Mouse (Mus musculus) liver, postnatal 0 days (tissue): Measurements from ENCODE around the gene Zfp428. TPM values are rescaled to one million over a fixed set of nuclear protein-coding genes. Genes with fewer than 3 reads are reported as not detected.

Source experiments
- ATAC-seq: fragments of 200-750 bp; cut with Nextera tagmentation; 2 replicates; pipeline ENCODE4 v1.8.0; 2017; ENCODE audit warnings: mild to moderate bottlenecking, moderate library complexity
- DNase-seq: peaks from one replicate; pipeline ENCODE4 v3.0.0-alpha.2; 2016
- H3K27ac ChIP-seq: fragments of 300-500 bp; sonication (generic); 2 replicates; pipeline ENCODE4 v1.5.1; 2014; ENCODE audit warnings: antibody characterized with exemption, moderate library complexity, mild to moderate bottlenecking, low read depth
- H3K27me3 ChIP-seq: fragments of 300-500 bp; sonication (generic); 2 replicates; pipeline ENCODE4 v1.6.1; 2014; ENCODE audit warnings: low read length, control low read depth, mixed read lengths; ENCODE audit not compliant: insufficient read depth
- H3K36me3 ChIP-seq: fragments of 300-500 bp; sonication (generic); replicated peaks from 2 replicates; pipeline ENCODE4 v1.6.1; 2014; ENCODE audit warnings: mild to moderate bottlenecking, control low read depth, low read length, moderate library complexity, mixed read lengths; ENCODE audit not compliant: insufficient read depth
- H3K4me1 ChIP-seq: fragments of 300-500 bp; sonication (generic); 2 replicates; pipeline ENCODE4 v1.6.1; 2014; ENCODE audit warnings: antibody characterized with exemption, mild to moderate bottlenecking, control low read depth; ENCODE audit not compliant: insufficient read depth
- H3K4me2 ChIP-seq: fragments of 300-500 bp; sonication (generic); 2 replicates; pipeline ENCODE4 v1.6.1; 2014; ENCODE audit warnings: low read depth, mild to moderate bottlenecking, low read length, moderate library complexity, mixed read lengths
- H3K4me3 ChIP-seq: fragments of 300-500 bp; sonication (generic); 2 replicates; pipeline ENCODE4 v1.5.1; 2014; ENCODE audit warnings: low read depth, low read length
- H3K9ac ChIP-seq: fragments of 300-500 bp; sonication (generic); replicated peaks from 2 replicates; pipeline ENCODE4 v1.6.1; 2014; ENCODE audit warnings: mild to moderate bottlenecking, moderate library complexity
- H3K9me3 ChIP-seq: fragments of 300-500 bp; sonication (generic); 2 replicates; pipeline ENCODE4 v1.6.1; 2016; ENCODE audit warnings: mild to moderate bottlenecking, control low read depth, low read length, mixed read lengths
- CTCF ChIP-seq: sonication (generic); IDR thresholded peaks from 2 replicates; pipeline ENCODE4 v1.5.1; 2016; ENCODE audit warnings: antibody characterized with exemption, low read depth
- EP300 ChIP-seq: IDR thresholded peaks from 2 replicates; pipeline ENCODE4 v1.6.1; 2016; ENCODE audit warnings: antibody characterized with exemption, low read depth, mild to moderate bottlenecking
- WGBS: fragments of 180-500 bp; shearing (Covaris S2); extraction: QIAGEN DNeasy Blood & Tissue Kit; methylation state at CpG from one replicate; pipeline ENCODE4 v1.1.7; 2014; ENCODE audit not compliant: insufficient replicate concordance; 5-methylcytosine and 5-hydroxymethylcytosine counted together
- polyA plus RNA-seq: library from polyadenylated mRNA; unstranded; fragments of >200 nt; fragmentation: Nextera tagmentation; extraction: Ambion mirVana; gene quantifications from 2 replicates; pipeline ENCODE4 v1.2.1, GENCODE M21; 2015

Gene Zfp428
- polyA plus RNA-seq, 1 experiment from 2014 or later: 4.1 TPM

GRCm38 (mm10) chr7:24530062-24530931, 23.5 kb downstream of the Zfp428 start, which contains the start of gene Irgq:
Irgq (plus strand) TSS chr7:24530689.
- H3K27ac ChIP-seq: peak within 1 kb of the TSS; percentile 93
- H3K9me3 ChIP-seq: no peaks in the 10 kb centered on the region
- H3K4me3 ChIP-seq: peak within 1 kb of the TSS; percentile 57
- H3K9ac ChIP-seq: peak within 1 kb of the TSS; percentile 88
- peak; percentile 96 for ATAC-seq
- peaks cover 20% of the 10 kb centered on the region for H3K36me3 ChIP-seq
- TF ChIP-seq CTCF (no peak), EP300 (no peak)
- H3K4me1 ChIP-seq: peaks cover 17% of the 10 kb centered on the region
- WGBS: under 1% methylated on average over 44 of the region's 44 CpGs
- peak within 1 kb of the TSS; percentile 99 for H3K4me2 ChIP-seq
- H3K27me3 ChIP-seq: no peaks in the 10 kb centered on the region
- DNase-seq: peak; percentile 97

DNA sequence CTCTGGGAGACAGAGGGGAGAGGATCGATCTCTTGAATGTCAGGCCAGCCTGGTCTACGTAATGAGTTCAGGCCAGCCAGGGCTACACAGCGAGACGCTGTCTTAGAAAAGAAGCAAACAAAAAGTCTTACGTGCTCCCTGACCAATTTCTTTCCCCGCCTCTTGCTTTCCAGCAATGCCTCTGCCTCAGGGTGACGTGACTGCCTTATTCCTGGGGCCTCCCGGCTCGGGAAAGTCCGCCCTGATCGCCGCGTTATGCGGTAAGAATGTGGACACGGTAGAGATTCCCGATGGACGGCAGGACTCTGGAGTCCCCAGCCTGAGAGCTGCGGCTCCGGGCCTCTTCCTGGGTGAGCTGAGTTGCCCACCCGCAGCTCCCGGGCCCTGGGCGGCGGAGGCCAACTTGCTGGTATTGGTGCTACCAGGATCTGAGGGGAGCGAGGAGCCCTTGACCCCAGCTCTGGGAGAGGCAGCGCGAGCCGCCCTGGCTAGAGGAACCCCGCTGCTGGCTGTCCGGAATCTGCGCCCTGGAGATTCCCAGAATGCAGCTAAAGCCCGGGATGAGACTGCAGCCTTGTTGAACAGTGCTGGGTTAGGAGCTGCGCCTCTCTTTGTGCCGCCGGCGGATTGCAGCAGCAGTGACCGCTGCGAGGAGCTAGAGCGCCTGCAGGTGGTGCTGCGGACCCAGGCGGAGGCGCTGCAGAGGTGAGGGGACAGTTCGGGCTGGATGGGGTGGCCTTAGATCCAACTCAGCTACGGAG, 24.6 kb downstream of the Zfp428 start:
- no peaks in the 10 kb centered on the region for H3K27me3 ChIP-seq
- TF ChIP-seq CTCF (peak; percentile 90), EP300 (no peak)
- H3K4me3 ChIP-seq: peak overlapping the region; percentile 57
- WGBS: 2% methylated on average over 43 of the region's 43 CpGs
- peak overlapping the region; percentile 99 for H3K4me2 ChIP-seq
- H3K36me3 ChIP-seq: peaks cover 24% of the 10 kb centered on the region
- peak; percentile 50 for ATAC-seq
- H3K4me1 ChIP-seq: peaks cover 17% of the 10 kb centered on the region
- H3K9me3 ChIP-seq: no peaks in the 10 kb centered on the region
- H3K9ac ChIP-seq: peak overlapping the region; percentile 88
- peak overlapping the region; percentile 93 for H3K27ac ChIP-seq
- DNase-seq: peak; percentile 82

GRCm38 (mm10) chr7:24533031-24533571, 26.3 kb downstream of the Zfp428 start:
- Histone ChIP-seq H3K4me2 (no peak overlapping the region), H3K27ac (no peak overlapping the region), H3K9ac (no peak overlapping the region), H3K36me3 (peaks cover 24% of the 10 kb centered on the region), H3K27me3 (no peaks in the 10 kb centered on the region), H3K4me1 (peaks cover 17% of the 10 kb centered on the region), H3K9me3 (no peaks in the 10 kb centered on the region), H3K4me3 (no peak overlapping the region)
- no peak for DNase-seq
- 88% methylated on average over 28 of the region's 28 CpGs for WGBS
- ATAC-seq: no peak
- TF ChIP-seq CTCF: no peak
- no peak for TF ChIP-seq EP300

GRCm38 (mm10) chr7:24533806-24534205, 27.0 kb downstream of the Zfp428 start:
- ATAC-seq (no peak), DNase-seq (no peak)
- Histone ChIP-seq H3K27me3 (no peaks in the 10 kb centered on the region), H3K4me1 (peaks cover 22% of the 10 kb centered on the region), H3K9ac (no peak overlapping the region), H3K4me2 (no peak overlapping the region), H3K4me3 (no peak overlapping the region), H3K9me3 (no peaks in the 10 kb centered on the region), H3K36me3 (peaks cover 24% of the 10 kb centered on the region), H3K27ac (no peak overlapping the region)
- 72% methylated on average over 25 of the region's 42 CpGs for WGBS
- TF ChIP-seq CTCF: no peak
- TF ChIP-seq EP300: no peak

GRCm38 (mm10) chr7:24534301-24534700, 27.5 kb downstream of the Zfp428 start:
- peaks cover 24% of the 10 kb centered on the region for H3K36me3 ChIP-seq
- DNase-seq (no peak), ATAC-seq (no peak)
- no peak overlapping the region for H3K9ac ChIP-seq
- H3K9me3 ChIP-seq: no peaks in the 10 kb centered on the region
- H3K27me3 ChIP-seq: no peaks in the 10 kb centered on the region
- H3K4me2 ChIP-seq: no peak overlapping the region
- H3K4me3 ChIP-seq: no peak overlapping the region
- H3K4me1 ChIP-seq: peaks cover 21% of the 10 kb centered on the region
- WGBS: 83% methylated on average over 12 of the region's 19 CpGs
- no peak for TF ChIP-seq EP300
- no peak for TF ChIP-seq CTCF
- no peak overlapping the region for H3K27ac ChIP-seq

DNA sequence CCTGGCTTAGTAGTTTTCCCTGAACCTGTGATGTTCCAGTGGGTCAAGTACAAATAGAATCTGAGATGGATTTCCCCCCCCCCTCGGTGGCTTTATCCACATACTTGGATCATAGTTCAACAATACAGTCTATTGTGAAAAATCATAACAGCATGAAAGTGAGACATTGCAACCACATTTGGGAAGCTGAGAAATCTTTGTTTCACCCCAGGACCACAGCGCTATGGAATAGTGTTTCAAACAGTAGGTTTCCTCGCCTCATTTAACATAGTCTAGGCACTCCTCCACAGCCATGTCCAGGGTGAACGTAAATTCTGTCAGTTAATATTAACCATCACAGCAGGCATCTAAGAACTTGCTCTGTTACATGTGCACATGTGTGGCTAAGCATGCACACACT, 30.3 kb downstream of the Zfp428 start:
- peaks cover 24% of the 10 kb centered on the region for H3K36me3 ChIP-seq
- no peak for ATAC-seq

More for the DNA sequence above, 30.3 kb downstream of the Zfp428 start:
- peaks cover 6% of the 10 kb centered on the region; the same call in 1 of the 2 replicates for H3K4me1 ChIP-seq
- H3K9me3 ChIP-seq: no peaks in the 10 kb centered on the region
- H3K4me2 ChIP-seq: no peak overlapping the region
- H3K9ac ChIP-seq: no peak overlapping the region
- no peak for DNase-seq
- no peak overlapping the region for H3K4me3 ChIP-seq
- H3K27me3 ChIP-seq: no peaks in the 10 kb centered on the region
- H3K27ac ChIP-seq: no peak overlapping the region
- 75% methylated on average over 4 of the region's 4 CpGs for WGBS
- no peak for TF ChIP-seq EP300
- TF ChIP-seq CTCF: no peak
